Mouse (Mus musculus) liver, adult 2 months (tissue): Measurements from ENCODE around the gene Dennd4a.

Experiments
- CTCF ChIP-seq: fragments of 200-500 bp; IDR thresholded peaks from 2 replicates; pipeline ENCODE4 v1.5.1; 2011; ENCODE audit warnings: low read depth, low read length, control low read depth
- POLR2A ChIP-seq: fragments of 200-500 bp; IDR thresholded peaks from 2 replicates; pipeline ENCODE4 v1.6.1; 2011; ENCODE audit warnings: low read length, control low read depth; ENCODE audit not compliant: insufficient read depth; ENCODE audit errors: extremely low read depth

DNA sequence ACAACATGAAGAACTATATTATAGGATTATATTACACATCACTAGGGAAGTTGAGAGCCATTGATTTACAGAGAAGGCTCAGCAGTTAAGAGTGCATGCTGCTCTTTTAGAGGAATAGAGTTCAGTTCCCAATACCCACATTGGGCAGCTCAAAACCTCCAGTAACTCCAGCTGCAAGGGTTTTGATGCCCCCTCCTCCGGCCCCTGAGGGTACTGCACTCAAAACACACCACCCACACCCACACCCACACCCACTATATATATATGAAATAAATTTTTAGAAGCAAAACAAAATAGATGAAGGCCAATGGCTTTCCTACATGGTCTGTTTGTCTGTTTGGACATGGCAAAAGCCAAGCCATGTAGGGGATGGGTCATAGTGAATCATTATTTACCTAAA lies 33.0 kb upstream of the Dennd4a start:
- TF ChIP-seq CTCF (no peak), POLR2A (no peak)
